Mouse (Mus musculus): ENCODE results near the gene Trim8.

Trim8 gene

DNA sequence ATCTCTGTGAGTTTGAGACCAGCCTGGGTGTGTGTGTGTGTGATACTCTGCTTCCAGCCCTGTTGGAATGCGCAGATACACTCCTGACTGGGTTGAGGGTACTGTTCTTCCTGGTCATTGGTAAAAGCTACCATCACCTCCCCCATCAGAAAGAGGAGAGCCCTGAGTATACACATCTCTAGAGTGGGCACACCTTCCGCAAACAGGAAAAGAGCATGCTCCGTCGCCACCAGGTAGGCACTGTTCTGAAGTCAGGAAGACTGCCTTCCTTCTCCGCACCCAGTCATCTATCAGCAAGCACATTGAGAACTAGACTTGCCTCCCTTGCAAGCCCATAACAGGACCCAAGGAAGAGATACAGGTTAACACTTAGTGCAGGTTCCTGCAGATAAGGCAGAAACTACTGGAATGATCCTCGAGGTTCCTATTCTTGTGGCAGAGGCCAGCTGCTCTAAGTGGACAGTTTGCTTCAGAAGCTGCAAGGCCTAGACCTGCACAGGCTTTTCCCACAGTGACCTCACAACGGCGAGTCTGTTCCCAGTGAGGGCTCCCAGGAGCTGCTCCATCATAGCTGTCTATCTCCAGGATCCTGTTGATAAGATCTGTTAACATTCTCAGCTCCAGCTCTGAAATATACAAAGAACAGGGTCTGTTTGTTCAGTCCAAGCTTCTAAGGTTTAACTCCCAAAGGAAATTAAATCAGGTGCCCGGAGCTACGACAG is 20.7 kb upstream of the Trim8 start:
- DNase-seq = peak; percentile 28

DNA sequence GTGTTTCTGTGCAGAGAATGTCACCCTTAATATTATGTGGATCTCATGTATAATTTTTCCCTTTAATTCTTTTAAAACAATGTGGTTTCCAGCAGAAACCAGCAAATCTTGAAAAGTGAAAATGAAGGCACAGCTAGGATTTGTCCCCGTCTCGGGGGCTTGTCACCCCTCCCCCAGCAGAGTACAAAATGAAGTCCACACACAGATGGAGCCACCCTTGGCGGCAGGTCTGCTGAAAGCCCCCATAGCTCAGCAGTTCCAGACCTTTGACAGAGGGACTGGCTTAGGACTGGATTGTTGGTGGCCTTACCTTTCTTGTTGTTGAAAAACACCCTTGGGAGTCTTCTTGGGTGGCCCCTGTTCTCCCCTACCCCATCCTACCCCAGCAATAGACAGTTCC is 20.1 kb upstream of the Trim8 start:
- DNase-seq = no peak

DNA sequence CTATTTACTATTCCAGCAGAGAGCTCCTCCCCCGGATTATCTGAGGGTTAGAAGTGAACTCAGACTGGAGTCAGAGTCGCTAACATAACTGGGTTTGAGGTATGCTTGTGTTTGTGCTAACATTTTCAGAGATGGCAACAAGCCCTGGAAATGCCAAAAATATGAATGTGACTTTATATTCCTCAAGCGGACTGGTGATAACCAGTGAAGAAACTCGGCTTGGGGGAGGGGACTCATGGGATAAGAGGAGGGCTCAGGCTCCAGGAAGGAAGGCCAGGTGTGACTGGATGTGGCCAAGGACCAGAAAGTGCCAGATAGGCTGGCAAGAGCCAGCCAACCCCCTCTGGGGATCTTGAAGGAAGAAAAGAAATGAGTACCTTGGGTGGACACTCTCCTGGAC is 19.7 kb upstream of the Trim8 start:
- DNase-seq = no peak

DNA sequence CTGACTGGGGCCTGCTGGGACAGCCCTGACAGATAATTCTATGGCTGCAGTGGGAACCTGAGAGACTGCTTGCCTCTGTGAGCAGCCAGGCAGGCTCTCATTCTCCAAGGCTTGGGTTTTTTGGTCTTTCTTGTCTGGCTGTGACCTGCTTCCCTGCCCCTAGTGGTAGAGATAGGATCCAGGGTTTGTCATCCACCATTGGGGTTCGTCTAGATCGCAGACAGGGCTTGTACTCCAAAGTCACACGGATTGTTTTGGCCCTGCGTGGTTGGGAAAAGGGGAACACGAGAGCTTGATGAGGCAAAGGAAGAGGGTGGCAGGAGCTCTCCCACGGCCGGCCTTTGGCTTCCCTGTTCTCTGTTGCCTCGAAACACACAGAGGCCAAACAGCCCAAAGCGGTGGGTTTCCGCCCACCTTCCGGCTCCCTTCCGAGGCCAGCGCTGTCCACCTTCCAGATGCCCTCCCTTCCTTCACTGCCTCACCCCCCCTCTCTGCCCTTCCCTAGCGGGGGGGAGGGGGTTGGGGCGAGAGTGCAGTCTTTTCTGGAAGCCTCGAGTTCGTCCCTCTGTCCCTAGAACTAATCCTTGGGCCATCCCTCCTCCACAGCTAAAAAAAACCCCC is 18.5 kb upstream of the Trim8 start:
- peak; percentile 50 for DNase-seq

DNA sequence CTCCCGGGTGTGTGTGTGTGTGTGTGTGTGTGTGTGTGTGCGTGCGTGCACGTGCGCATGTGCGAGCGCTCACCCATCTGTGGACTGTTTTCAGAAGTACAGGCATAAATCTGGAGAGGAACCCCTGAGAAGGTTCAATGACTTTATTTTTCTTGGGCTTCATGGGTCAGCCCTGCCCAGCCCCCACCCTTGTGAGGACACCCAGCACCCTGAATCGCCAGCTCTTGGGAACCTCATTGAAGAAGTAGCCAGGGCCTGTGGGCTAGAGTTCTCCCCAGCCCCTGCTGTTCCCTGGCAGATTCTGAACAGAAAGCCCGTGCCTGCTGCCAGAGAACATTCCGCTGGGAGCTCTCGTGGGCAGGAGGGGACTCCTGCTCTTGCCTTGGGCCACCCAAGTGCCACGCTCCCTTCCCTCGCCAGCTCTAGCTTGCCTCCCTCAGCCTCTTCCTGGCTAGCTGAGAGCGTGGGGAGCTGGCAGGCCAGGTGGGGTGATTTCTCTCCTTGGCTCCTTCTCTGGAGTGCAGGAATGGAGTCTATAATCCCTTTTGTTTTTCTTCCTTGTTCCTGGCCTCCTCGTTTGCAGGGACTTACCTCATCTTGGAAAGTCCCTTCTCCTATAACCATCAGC is 17.7 kb upstream of the Trim8 start:
- no peak for DNase-seq

DNA sequence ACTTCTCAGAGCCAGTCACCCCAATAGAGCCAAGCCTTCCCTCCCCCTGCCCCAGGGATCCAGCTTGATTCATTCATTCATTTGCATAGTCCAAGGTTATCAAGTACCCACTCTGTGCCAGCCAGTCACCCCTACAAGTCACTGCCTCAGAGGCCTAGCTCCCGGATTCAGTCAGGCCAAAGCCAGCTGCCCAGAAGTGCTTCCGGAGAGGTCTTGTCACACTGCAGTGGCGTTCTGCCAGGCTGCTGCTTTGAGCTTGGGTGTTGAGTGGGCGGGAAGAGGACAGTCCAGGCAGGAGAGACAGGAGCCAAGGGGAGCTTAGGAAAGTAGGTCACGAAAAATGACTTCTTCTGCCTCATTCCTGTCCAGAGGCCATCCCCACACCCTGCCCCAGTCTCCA is 17.0 kb upstream of the Trim8 start:
- no peak for DNase-seq

DNA sequence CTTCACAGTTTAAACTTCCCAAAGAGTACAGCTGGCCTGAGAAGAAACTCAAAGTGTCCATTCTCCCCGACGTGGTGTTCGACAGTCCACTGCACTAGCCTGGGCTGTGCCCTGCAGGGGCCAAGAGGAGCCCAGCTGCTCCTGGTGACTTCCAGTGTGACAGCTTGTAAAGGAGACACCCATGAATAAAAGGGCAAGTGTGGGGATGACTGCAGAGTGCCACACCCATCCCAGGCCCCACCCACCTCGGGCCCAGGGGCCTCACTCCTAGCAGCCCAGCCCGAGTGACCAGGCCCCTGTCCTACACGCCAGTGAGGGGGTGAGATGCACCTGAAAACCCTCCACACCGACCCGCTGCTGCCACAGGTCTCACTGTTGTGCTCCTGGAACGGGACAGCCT is 15.7 kb upstream of the Trim8 start:
- no peak for DNase-seq

DNA sequence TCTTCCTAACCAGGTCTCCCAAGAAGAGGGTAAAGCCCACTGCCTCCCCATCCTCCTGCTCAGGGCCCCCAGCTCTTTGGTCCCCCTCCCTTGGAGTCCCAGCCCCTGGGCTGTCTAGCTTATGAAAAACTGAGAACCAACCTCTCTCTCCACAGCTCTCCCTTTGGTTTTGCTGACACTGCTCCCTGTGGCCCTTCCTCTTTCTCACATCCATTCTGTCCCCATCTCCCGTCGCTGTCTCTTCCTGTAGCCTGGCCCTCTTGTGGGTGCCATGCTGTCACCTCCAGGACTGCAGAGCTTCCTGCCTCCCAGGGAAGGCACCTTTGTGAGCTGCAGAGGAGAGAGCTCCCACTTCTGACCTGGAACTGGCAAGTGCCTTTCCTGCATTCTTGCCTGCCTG is 14.8 kb upstream of the Trim8 start:
- no peak for DNase-seq

DNA sequence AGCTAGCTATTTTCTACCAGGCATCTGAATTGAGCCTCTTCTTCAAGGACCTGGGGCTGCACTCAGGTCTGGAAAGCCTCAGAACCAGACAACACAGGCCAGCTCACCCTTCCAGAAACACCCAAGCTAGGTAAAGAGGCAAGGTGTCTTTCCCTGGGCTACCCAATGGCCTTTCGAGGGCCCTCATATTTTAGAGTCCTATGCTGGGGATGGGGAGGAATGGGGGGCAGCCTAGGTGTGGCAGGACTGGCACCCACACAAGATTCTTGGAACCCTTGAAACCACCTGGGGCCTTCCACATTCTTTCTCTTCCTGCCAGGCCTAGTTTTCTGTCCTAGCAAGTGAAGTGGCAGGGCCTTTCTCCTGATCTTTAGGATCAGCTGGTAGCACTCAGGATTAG is 12.1 kb upstream of the Trim8 start:
- no peak for DNase-seq

DNA sequence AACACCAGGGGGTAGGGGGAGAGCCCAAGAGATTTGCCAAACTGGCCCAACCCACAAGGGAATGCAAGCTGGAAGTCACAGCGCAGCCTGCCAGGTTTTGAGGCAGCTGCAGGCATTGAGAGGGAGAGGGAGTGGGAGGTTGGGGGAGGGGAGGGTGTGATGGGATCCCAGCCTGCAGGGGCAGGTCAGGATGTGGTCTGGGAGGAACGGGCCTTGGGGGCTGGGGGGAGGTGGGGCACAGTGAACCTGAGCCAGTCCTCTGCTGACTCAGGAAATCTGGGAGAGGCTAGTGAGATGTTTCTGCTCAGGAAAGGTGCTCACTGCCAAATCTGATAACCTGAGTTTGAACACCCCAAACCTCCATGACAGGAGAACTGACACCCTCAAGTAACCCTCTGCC is 10.9 kb upstream of the Trim8 start:
- peak; percentile 64 for DNase-seq

DNA sequence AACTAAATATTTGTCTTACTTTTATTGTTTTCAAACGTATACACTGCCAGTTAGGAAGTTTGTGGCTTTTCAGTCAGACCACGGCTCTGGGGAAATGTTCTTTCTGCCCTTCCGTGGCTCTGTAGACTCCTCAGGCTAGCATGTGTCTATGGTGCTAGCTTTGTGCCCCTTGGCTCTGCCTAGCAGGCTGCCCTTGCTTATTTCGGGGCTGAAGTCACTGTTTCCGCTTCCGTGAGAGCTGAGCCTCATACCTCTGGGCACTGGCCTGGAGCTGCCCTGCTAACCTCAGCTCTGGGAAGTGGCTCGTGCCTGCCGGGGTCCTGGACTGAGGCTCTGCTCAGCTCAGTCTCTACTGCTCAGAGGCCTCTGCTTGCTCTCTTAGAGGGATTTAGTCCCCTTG is 6.4 kb upstream of the Trim8 start:
- DNase-seq = no peak

DNA sequence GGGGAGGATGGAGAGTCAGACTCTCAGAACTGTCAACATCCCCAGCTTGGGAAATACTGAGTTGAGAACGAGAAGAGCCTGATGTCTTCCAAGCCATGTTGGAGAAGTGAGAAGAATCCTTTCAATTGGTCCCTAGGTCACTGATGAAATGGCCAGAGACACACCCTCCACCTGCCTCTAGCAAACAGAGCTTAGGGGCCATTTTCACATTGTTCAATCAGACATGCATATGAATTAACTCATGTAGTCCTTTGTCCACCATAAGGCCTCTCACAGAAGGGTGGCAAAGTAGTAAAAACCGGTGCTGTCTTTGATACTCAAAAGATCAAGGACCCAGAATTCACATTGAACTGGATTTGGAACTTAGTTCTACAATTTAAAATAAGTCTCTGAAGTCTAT is 4.3 kb upstream of the Trim8 start:
- no peak for DNase-seq

DNA sequence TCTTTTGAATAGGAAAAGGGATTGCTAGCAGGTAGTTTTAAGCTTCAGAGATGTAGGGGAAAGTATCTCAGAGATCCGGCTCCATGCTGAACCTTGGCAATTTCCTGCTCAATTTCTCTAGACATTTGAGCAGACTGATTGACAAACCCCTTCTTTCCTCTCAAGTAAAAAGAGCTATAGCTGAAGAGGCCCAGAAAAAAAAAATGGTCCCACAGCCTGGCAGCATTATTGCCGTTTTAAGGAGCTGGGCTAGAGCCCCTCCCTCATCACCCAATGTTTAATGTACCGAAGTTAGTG is 2.0 kb upstream of the Trim8 start:
- DNase-seq = no peak

DNA sequence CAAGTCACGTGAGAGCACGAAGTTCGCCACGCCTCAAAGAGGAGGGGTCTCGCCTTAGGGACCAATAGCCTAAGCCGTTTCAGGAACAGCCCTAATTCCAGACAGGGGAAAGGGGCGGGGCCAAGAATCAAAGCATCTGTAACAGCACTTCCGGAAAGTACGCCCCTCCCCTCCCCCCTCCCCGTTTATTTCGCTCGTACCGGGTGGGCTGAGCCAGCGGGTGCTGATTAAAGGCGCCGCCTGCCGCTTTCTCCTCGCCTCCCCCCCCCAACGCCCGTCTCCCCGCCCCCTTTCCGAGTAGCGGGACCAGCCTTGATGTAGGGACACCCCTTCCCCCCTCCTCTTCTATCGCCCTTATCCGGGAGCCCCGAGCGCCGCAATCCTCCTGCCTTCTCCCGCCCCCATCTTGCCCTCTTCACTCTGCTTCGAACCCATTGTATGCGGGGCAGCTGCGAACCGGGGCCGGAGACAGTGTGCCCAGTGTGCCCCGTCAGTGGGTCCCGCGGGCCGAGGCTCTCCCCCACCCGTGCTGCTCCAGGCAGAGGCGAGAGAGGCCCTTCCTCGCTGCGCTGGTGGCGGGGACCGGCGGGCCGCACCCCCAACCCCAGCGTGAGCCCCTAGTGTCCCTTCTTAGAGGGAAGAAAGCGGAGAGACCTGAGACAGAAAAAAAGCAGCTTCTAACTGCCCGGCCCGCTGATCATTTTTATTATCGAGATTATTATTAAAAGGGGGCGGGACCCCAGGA is 1.5 kb upstream of the Trim8 start:
- DNase-seq = peak; percentile 100

DNA sequence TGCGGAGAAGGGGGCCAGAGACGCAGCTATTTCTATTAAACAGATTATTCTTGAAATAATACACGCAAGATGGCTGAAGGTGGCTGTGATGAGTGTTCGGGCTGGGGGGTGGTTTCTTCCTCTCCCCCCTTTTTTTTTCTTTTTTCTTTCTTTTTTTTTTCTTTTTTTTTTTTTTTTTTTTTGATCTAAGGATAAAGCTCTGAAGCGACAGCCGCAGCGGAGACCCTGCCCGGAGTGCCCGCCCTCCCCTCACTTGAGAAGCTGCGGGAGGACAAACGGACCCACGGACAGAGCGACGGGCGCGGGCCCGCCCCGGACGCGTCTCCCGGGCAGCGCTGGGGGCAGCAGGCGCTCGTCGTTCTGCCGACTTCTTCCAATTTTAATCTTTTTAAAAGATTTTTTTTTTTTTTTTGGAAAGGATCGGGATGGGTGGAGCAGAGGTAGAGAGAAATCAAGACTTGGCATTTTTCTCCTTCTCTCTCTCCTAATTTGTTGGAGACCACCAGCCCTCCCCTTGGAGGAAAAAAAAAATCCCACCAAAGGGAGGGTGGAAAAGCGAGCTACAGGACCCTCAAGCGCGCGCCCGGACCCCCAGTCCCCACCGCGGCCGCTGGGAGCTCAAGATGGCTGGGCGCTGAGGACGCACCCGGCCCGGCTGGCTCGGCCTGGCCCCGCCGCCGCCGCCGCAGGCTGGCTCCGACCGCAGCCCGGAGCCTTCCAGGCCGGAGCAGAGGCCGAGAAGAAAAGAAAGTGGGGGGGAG is 741 bp upstream of the Trim8 start:
- DNase-seq = peak; percentile 87

DNA sequence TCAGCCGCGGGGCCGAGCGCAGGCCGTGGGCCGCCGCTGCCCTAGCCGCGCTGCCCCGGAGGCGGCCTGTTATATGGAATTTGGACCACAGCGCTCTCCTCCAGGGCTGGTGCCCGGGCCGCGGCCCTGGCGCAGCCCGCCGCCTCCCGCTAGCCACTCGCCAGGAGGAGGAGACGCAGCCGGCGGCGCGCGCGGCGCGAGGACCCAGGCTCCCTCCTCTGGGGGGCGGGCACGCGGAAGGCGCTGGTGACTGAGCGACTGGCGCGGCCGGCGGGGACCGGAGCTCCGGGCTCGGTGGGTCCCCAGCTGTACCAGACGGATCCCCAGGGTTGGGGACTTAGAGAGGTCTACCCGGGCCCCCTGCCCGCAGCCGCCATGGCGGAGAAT is 560 bp downstream of the Trim8 start:
- DNase-seq = peak; percentile 78

DNA sequence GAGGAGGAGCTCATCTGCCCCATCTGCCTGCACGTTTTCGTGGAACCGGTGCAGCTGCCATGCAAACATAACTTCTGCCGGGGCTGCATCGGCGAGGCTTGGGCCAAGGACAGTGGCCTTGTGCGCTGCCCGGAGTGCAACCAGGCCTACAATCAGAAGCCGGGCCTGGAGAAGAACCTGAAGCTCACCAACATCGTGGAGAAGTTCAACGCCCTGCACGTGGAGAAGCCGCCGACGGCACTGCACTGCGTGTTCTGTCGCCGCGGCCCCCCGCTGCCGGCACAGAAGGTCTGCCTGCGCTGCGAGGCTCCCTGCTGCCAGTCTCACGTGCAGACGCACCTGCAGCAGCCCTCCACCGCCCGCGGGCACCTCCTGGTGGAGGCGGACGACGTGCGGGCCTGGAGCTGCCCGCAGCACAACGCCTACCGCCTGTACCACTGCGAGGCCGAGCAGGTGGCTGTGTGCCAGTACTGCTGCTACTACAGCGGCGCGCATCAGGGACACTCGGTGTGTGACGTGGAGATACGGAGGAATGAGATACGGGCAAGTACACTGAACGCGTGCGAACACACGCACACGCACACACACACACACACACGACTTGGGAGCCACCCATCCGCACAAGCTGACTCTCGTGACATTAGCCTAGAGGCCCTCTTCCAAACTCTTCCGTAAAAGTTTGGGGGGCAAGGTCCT is 1.1 kb downstream of the Trim8 start:
- peak; percentile 74 for DNase-seq

DNA sequence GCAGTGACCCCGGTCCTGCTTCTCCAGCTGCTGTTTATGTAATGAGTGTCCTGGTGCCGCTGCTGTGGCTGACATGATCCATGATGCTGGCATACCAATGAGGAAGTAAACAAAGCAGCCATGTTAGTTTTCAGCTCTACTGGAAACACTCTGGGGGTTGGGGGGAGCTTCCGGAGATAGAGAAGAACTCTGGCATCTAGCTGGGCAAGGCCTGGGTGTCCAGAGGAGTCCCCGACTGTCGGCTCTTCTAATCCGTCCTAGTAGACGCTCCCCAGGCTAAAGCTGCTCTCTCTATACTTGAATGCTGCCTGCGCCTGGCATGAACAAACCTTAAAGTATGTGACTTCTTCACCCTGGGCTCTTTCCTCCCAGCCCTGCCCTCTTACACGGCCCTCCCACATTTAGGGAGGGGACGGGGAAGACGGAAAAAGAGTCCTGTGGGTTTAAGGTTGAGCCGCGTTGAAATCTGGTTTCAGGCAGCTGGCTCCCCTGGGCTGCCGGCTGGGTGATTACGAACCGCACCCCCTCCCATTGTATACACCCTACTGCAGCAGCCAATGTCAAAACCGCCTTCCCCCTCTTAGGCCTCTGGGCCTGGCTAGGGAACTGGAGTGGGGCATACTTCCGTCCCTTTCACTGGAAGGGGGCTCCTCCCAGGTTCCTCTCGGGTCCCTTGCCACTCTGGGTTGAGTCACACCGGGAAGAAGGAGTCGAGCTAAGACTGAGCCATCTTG is 2.0 kb downstream of the Trim8 start:
- DNase-seq = peak; percentile 75

DNA sequence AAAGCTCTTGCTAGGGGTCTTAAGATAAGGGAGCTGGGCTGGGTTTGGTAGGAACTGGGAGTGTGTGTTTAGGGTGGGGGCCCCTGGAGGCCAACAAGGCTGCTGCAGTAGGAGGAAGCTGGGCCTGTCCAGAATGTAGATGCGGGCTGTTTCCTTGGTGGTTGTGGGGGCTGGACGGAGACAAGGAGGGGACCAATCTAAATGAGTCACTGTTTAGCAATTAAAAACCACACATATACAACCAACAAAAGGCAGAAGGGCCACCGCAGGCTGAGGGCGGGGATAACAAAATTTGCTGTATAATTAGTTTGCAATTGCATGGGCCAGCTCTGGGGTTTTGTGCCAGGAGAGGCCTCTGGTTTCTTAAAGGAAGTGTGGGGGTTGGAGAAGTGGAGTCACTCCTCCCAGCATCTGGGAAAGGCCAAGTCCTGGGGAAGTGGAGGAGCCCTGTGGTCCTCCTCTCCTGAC is 2.6 kb downstream of the Trim8 start:
- no peak for DNase-seq

DNA sequence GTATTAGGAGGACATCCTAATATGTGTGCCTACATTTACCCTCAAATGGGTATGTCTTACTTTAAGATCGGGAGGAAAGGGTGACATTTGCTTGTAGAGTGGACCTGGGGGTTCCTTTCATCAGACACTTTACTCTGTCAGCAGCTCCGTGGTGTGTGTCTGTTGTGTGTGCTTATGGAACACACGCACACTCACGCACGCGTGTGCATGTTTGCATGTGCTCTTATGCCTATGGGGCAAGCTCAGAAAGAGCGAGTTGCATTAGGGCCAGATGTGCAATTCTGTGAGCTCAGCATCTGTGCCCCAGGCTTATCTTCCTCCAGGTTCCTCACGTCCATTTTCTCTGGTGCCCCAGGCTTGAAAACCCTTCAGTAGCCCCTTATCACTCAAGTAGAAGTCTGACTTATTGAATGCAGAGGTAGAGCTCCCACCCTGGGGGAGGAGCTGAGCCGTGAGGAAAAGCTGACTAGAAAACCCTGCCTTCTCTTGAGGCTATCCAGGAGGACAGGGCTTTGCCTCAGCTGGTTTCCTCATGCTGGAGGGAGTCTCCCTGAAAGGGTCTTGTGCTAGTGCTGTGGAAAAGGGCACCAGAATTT is 3.4 kb downstream of the Trim8 start:
- DNase-seq = no peak

DNA sequence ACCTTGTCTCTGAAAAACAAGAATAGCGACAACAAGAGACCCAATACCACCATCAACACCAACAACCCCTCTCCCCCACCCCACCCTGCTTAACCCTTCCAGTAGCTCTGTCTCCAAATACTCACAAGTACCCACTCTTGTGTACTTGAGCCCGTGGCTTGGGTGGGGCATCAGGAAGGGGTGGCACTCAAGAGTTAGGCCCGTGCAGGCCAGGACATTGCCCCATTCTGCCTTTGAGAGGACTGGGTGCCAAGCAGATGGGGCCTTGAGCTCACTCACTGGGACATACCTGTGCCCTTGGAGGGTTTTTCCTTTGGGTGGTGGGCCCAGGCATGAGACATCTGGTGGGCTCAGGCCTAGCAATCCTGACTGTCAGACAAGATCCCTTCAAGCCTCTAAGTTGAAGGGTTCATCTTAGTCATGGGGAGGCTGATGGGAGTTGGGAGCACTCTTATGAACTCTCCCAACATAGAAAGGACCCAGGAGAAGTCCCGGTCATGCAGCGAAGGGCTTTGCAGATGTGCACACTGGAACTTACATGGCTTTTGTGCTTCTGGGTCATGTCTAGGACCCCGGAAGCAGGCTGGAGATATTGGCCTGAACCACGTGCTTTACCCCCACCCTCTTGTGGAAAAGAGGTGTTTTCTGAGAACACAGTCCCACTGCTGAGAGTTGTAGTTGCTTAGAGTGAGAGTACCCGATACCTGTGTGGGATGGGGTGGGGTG is 4.3 kb downstream of the Trim8 start:
- DNase-seq = no peak
